Mouse (Mus musculus): Measurements from ENCODE around the gene Abhd17b. TPM values are rescaled to one million over a fixed set of nuclear protein-coding genes. Genes with fewer than 3 reads are reported as not detected.

Abhd17b gene
- polyA plus RNA-seq (2017; shearing (Covaris generic)), result 3.7 TPM

DNA sequence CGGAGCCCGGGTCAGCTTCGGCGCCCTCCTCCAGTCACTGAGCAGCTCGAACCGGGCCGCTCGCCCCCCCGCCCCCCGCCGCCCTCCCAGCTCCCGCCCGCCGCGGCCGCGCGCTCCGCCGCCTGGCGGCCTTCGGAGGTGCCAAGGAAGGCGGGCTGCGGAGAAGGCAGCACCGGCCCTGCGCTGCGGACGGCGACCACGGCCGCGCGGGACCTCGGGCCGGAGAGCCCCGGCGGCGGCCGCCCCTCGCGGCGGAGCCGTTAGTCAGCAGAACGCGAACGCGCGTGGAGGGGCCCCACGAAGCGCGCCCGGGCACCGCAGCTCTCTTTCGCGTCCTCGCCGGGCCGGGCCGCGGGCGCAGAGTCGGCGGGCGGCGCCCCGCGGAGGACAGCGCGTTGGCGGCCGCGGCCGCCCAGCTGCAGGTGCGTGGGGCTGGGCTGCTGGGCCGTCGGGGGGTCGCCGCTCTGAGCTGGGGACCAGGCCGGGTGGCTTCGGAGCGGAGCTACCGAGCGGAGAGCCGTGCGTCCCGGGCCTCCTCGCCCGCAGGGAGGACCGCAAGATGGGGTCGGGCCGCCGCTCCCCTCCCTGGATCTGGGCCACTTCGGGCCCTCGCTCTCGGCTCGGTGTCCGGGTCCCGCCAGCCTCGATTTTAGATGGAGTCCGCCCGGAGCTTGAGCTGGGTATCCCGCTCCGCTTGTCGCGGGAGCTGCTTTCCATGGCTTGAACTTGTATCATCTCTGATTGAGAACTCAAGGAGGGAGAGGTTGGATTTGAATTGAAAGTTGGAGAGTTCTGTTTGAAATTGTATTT, at the start of gene Abhd17b:
Abhd17b (plus strand) TSS at position 14 of the 810 bp plus-strand sequence.

DNA sequence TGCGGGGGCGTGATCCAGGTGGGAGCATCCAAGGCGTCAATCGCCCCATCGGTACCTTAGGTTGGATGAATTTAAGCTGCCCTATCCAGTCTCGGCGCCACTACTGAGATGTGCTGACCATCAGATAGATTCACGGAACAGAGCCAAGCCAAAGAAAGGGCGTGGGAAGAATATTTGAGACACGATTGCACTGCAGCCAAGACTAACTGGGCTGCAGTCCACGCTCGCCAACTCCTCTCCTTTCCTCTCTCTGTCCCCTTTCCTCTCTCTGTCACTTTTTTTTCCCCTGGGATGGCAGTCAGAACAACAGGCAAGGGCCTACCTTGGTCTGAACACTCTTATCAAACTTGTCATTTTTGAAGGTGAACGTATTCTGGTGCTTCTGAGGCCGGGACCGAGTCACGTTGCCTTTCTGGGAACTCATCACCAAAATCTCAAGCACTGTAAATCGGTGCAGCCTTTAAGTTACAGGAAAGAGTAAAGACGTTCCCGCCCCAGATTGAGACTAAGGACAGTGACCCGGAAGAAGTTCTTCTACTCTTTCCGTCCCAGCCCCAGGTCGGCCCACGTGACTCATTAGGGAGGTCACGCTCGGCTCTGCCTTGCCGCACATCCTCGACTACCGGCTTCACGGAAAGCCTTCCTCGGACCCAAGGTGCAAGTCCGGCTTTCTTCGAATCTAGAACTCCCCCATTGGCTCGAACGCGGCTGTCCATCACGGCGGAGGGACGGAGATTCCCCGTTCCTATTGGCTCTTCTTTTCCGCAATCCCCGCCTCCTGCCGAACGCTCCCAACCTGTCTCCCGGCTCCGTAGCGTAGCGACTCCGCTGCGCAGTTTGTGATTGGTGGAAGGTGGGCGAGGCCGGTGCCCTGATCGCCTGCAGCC, 457 bp upstream of the Abhd17b start, which contains the start of gene 1110059E24Rik:
1110059E24Rik (minus strand) TSS at position 692 of the 887 bp plus-strand sequence.

Other genes with a start within 250 kb of the Abhd17b start
- gene Gda, start 179.7 kb upstream of the Abhd17b start, polyA plus RNA-seq (2017; shearing (Covaris generic)), result 0.66 TPM
- 35.4 TPM for gene 1110059E24Rik, start 209 bp upstream of the Abhd17b start, polyA plus RNA-seq (2017; shearing (Covaris generic))
- 14.4 TPM for gene Cemip2, start 125.2 kb downstream of the Abhd17b start, polyA plus RNA-seq (2017; shearing (Covaris generic))

Measured in inflammation-experienced regulatory T-cells, adult 16 weeks (primary cell).